9 mouse cellular contexts compared by ENCODE assay signal in genomic region chr11:75572301-75572791, GRCm38 (mm10). TPM values are rescaled to one million over a fixed set of nuclear protein-coding genes. Genes with fewer than 3 reads are reported as not detected.
A peak's percentile ranks its signal among the peaks of the same experiment; 100 is the strongest.
DNase-seq lines count a peak whose midpoint lies in the region; ATAC-seq lines count a peak whose summit lies in the region.
"Had no signal": no experiment of that assay in that cellular context is flagged by ENCODE, and none has a peak within 500 bp of the region (broad histone marks: within the 10 kb centered on the region; RNA-seq: fewer than 3 reads in every experiment).

No protein-coding gene starts in this region.

- no peak for DNase-seq in heart, postnatal 14 days
- peak; percentile 36 for DNase-seq in embryo, embryonic 9.5 days (ENCODE audit: extremely low spot score)
- DNase-seq in thymus, postnatal 25 days: peak; percentile 58
- no peak for DNase-seq in adrenal gland, postnatal 25 days
- DNase-seq in kidney, adult 8-10 months: no peak

- no peak overlapping the region for H3K4me3 ChIP-seq in heart, embryonic 16.5 days (ENCODE audit: low read length)
- no peak overlapping the region for H3K4me3 ChIP-seq in hindbrain, embryonic 13.5 days
- H3K4me3 ChIP-seq in midbrain, embryonic 12.5 days: no peak overlapping the region

- H3K9ac ChIP-seq in heart, embryonic 16.5 days (ENCODE audit: low read length): peak overlapping the region; percentile 37; the same call in 1 of the 2 replicates
- H3K9ac ChIP-seq in hindbrain, embryonic 13.5 days: peak overlapping the region; percentile 57
- H3K9ac ChIP-seq in midbrain, embryonic 12.5 days (replicated peaks): peak overlapping the region; percentile 20; the same call in 1 of the 2 replicates

- no peak; the same call in 1 of the 2 replicates for ATAC-seq in heart, embryonic 16.5 days (replicated peaks; ENCODE audit: extremely low read depth, insufficient read depth, low FRiP score)
- ATAC-seq in hindbrain, embryonic 13.5 days (ENCODE audit: low FRiP score): 0 out of 2 replicates have a peak, but pooled peaks have one; percentile 23
- ATAC-seq in midbrain, embryonic 12.5 days (ENCODE audit: low FRiP score, low read depth): 0 out of 2 replicates have a peak, but pooled peaks have one; percentile 20
- ATAC-seq: Patski had no signal

- H3K27ac ChIP-seq in heart, embryonic 16.5 days (ENCODE audit: low read length): peak overlapping the region; percentile 15; the same call in 1 of the 2 replicates
- H3K27ac ChIP-seq in hindbrain, embryonic 13.5 days: peak overlapping the region; percentile 83
- peak overlapping the region; percentile 80 for H3K27ac ChIP-seq in midbrain, embryonic 12.5 days (replicated peaks)

- peak overlapping the region; percentile 4; the same call in 1 of the 2 replicates for H3K4me2 ChIP-seq in heart, embryonic 16.5 days (ENCODE audit: low read depth, low read length)
- peak overlapping the region; percentile 15; the same call in 1 of the 2 replicates for H3K4me2 ChIP-seq in hindbrain, embryonic 13.5 days
- H3K4me2 ChIP-seq in midbrain, embryonic 12.5 days (replicated peaks): peak overlapping the region; percentile 2; the same call in 1 of the 2 replicates

- H3K4me1 ChIP-seq in heart, embryonic 16.5 days (ENCODE audit: control insufficient read depth, insufficient read depth, low read length): peaks cover 13% of the 10 kb centered on the region
- H3K4me1 ChIP-seq in hindbrain, embryonic 13.5 days (replicated peaks): peaks cover 26% of the 10 kb centered on the region
- H3K4me1 ChIP-seq in midbrain, embryonic 12.5 days: peaks cover 15% of the 10 kb centered on the region

- peaks cover 6% of the 10 kb centered on the region; the same call in 1 of the 2 replicates for H3K27me3 ChIP-seq in heart, embryonic 16.5 days (ENCODE audit: control insufficient read depth, insufficient read depth, low read length)
- H3K27me3 ChIP-seq in hindbrain, embryonic 13.5 days: no peaks in the 10 kb centered on the region
- no peaks in the 10 kb centered on the region for H3K27me3 ChIP-seq in midbrain, embryonic 12.5 days
- H3K27me3 ChIP-seq: Patski had no signal

- WGBS in heart, embryonic 16.5 days: 24% methylated on average over 10 of the region's 10 CpGs
- WGBS in hindbrain, embryonic 13.5 days: 15% methylated on average over 9 of the region's 10 CpGs
- WGBS in midbrain, embryonic 12.5 days: 7% methylated on average over 10 of the region's 10 CpGs

- no peaks in the 10 kb centered on the region for H3K9me3 ChIP-seq in heart, embryonic 16.5 days (replicated peaks; ENCODE audit: control insufficient read depth, low read length)
- no peaks in the 10 kb centered on the region for H3K9me3 ChIP-seq in hindbrain, embryonic 13.5 days
- H3K9me3 ChIP-seq in midbrain, embryonic 12.5 days: no peaks in the 10 kb centered on the region

- intact Hi-C loops in heart, postnatal 14 days (cut with DNase I): loop anchor here (2.0 to 5.0 kb wide), 2 partner anchors 120 to 172 kb away; partner anchors contain the start of gene Wdr81

- H3K36me3 ChIP-seq in heart, embryonic 16.5 days (ENCODE audit: control insufficient read depth, insufficient read depth): no peaks in the 10 kb centered on the region
- peaks cover 39% of the 10 kb centered on the region for H3K36me3 ChIP-seq in hindbrain, embryonic 13.5 days
- peaks cover 17% of the 10 kb centered on the region for H3K36me3 ChIP-seq in midbrain, embryonic 12.5 days

RNA-seq across cellular contexts. Expression of gene Pitpna, which starts 15.6 kb away (rescaled TPM):
- 68.0 and 78.0 TPM in 2 replicates for polyA plus RNA-seq in heart, embryonic 16.5 days (2015; fragmentation: Nextera tagmentation; extraction: Ambion mirVana)
- total RNA-seq in heart, postnatal 14 days (2021): 100 to 1,000 TPM; 124 to 130 TPM
- 94.8 and 101 TPM in 2 replicates for polyA plus RNA-seq in hindbrain, embryonic 13.5 days (2015; fragmentation: Nextera tagmentation; extraction: Ambion mirVana)
- 107 and 114 TPM in 2 replicates for polyA plus RNA-seq in midbrain, embryonic 12.5 days (2016; fragmentation: Nextera tagmentation; extraction: Ambion mirVana)
- total RNA-seq in adrenal gland, postnatal 25 days (2021): 182 and 184 TPM in 2 replicates

RNA-seq across cellular contexts. Expression of gene Slc43a2, which starts 40.9 kb away (rescaled TPM):
- polyA plus RNA-seq in heart, embryonic 16.5 days (2015; fragmentation: Nextera tagmentation; extraction: Ambion mirVana): 3.0 and 4.3 TPM in 2 replicates
- total RNA-seq in heart, postnatal 14 days (2021): 10 to 100 TPM; 23.4 to 25.8 TPM
- 19.7 and 21.0 TPM in 2 replicates for polyA plus RNA-seq in hindbrain, embryonic 13.5 days (2015; fragmentation: Nextera tagmentation; extraction: Ambion mirVana)
- polyA plus RNA-seq in midbrain, embryonic 12.5 days (2016; fragmentation: Nextera tagmentation; extraction: Ambion mirVana): 12.7 and 15.4 TPM in 2 replicates
- 23.0 and 24.0 TPM in 2 replicates for total RNA-seq in adrenal gland, postnatal 25 days (2021)

RNA-seq across cellular contexts. Expression of gene Inpp5k, which starts 58.4 kb away (rescaled TPM):
- polyA plus RNA-seq in heart, embryonic 16.5 days (2015; fragmentation: Nextera tagmentation; extraction: Ambion mirVana): 29.1 and 31.1 TPM in 2 replicates
- total RNA-seq in heart, postnatal 14 days (2021): 10 to 100 TPM; 32.7 to 32.8 TPM
- 38.8 and 41.2 TPM in 2 replicates for polyA plus RNA-seq in hindbrain, embryonic 13.5 days (2015; fragmentation: Nextera tagmentation; extraction: Ambion mirVana)
- polyA plus RNA-seq in midbrain, embryonic 12.5 days (2016; fragmentation: Nextera tagmentation; extraction: Ambion mirVana): 27.2 and 28.4 TPM in 2 replicates
- total RNA-seq in adrenal gland, postnatal 25 days (2021): 40.6 and 61.6 TPM in 2 replicates

RNA-seq across cellular contexts. Expression of gene Scarf1, which starts 59.0 kb away (rescaled TPM):
- 11.0 and 14.0 TPM in 2 replicates for polyA plus RNA-seq in heart, embryonic 16.5 days (2015; fragmentation: Nextera tagmentation; extraction: Ambion mirVana)
- total RNA-seq in heart, postnatal 14 days (2021): 10 to 100 TPM; 15.7 to 16.5 TPM
- 4.6 and 4.8 TPM in 2 replicates for polyA plus RNA-seq in hindbrain, embryonic 13.5 days (2015; fragmentation: Nextera tagmentation; extraction: Ambion mirVana)
- polyA plus RNA-seq in midbrain, embryonic 12.5 days (2016; fragmentation: Nextera tagmentation; extraction: Ambion mirVana): 4.7 TPM in 2 replicates
- 9.4 and 10.0 TPM in 2 replicates for total RNA-seq in adrenal gland, postnatal 25 days (2021)

Comparison
In these comparisons a context has a peak if more than half of its experiments do, and no peak if none do; other contexts are left out.
1. H3K27ac ChIP-seq: peak in every context shown above with its lines; median percentile 83 in hindbrain, embryonic 13.5 days; 80 in midbrain, embryonic 12.5 days; 15 in heart, embryonic 16.5 days.
2. DNase-seq: peak in embryo, embryonic 9.5 days (single experiment) and thymus, postnatal 25 days (single experiment); none in heart, postnatal 14 days (0 of 2), adrenal gland, postnatal 25 days (single experiment) and kidney, adult 8-10 months (0 of 2).
3. Peak in every context shown above with its lines, with median percentiles within 50 percentile points of each other: H3K4me2 ChIP-seq and H3K9ac ChIP-seq.